Mouse (Mus musculus): Measurements from ENCODE around the gene Ttc14.

Gene Ttc14

DNA sequence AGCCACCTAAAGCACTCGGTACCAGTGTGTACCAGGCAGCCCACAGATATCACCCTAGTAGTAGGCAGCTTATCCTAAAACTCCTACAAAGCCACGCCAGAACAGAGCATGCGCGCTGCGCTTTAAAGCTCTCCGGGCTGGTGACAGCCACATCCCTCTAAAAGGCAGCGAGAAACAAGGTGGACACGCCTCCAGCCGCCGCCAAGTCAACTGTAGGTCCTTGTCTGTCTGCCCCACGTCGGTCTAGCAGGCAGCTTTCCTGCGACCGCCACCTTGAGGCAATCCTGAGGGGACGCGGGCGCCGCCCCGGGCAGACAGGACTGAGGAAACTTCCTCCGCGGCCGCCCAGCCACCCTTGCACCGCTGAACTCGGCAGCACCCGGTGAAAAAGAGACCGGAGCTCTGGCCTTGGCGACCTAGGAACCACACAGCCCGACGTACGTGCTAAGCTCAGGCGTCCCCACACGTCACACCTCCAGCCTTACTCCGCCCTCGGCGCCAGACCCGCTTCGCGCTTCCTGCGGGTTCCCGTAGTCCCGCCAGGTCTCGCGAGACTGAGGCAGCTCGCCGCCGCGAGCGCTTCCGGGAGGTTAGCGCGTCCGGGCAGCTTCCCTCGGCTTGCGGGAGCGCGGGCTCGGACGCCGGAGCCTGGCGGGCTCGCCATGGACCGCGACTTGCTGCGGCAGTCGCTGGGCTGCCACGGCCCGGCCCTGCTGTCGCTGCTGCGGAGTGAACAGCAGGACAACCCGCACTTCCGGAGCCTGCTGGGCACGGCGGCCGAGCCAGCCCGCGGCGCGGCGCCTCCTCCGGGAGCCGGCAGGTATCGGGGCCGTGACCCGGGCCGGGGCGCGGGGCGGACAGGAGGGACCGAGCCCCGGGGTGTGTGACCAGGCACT, at the start of gene Ttc14:
Ttc14 (plus strand) TSS at position 216 of the 896 bp plus-strand sequence.
- peak; percentile 95 for DNase-seq (ENCODE audit: low spot score)

DNA sequence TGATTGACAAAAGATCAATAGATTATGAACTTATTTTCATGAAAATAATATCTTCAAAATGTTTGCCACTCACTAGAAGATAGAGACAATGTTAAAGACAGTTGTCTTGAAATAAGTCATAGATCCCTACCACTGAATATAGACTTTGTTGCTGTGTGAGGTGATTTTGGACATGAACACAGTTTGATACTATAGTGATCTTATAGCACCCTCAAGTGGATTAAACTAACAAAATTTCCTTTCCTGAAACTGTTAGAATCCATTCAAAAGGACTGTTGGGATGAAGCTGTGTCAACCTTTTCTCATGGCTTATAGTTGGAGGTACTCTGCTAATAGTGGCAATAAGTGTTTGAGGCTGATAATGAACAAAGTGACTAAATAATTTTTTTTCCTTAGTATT, 8.7 kb upstream of the Ttc14 start:
- DNase-seq (ENCODE audit: low spot score): no peak

DNA sequence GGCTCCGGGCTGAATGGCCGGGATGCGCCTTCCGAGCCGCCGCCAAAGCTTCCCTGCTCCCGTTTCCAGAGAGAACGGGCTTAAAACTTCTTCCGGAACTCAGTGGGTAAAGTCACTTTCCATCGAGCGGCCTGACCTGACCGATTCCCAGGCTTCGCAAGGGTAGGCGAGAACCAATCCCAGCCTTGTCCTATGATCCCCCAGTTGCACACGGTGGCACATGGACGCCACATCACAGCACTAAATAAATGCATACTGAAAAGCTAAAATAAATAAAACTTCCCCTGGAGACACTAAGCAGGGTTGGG, 835 bp downstream of the Ttc14 start:
- DNase-seq (ENCODE audit: low spot score): no peak

DNA sequence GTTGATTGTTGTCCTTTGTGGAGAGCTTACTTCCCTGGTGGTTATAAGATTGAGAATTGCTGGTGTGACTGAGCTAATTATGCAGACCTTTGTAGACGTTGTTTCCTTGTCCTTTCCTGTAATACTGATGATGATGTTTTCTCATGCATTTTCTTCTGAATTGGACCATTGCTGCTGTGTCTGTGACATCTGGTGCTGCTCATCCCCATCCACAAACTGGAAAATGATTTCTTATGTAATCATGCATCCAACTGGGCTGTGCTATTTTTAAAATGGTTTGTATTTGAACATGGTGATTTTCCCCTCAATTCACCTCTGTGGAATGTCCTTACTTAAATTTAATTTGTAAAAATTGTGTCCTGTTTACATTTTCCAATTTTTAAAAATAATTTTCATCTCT, 7.5 kb downstream of the Ttc14 start:
- DNase-seq (ENCODE audit: low spot score): no peak

DNA sequence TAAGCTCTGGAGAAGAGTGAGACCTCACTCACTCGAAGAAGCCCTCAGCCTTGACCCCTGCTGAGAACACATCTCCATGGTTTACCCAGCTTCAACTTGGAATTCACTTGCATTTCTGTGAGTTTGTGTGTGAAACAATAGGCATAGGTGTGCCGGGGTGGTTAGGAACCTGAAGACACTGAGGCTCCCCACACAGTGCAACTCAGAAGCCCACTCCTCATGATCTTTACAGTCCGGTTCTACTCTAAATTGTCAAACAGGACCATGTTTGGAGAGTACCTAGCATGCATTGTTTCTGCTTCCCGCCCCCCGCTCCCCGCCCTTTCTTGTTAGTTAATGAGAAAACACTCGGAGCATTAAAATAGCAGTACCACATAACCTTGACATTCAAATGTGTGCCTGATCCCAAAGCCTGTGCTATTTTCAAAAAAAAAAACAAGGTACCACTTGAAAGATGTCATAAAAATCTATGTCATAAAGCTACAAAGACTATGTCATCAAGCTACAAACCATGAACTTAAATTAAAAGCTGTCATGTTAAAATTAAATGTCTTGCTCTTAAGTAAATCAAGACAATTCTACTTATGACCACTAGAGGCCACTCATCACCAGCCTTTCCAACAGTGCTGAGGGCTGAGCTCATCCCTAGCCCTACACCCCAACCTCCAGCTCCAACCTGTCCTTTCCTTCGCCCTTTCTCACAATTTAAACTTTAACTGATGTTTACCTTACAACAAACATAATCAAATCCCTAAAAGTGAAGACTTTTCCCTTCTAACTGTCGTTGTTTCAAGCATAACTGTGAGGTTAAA, 24.7 kb downstream of the Ttc14 start:
- DNase-seq (ENCODE audit: low spot score): no peak

GRCm38 (mm10) chr3:33832351-33832750, 32.7 kb downstream of the Ttc14 start:
- no peak for DNase-seq (ENCODE audit: low spot score)

- no peak for DNase-seq (ENCODE audit: low spot score)
Observed at GRCm38 (mm10) chr3:33836576-33836975, 36.9 kb downstream of the Ttc14 start.

DNA sequence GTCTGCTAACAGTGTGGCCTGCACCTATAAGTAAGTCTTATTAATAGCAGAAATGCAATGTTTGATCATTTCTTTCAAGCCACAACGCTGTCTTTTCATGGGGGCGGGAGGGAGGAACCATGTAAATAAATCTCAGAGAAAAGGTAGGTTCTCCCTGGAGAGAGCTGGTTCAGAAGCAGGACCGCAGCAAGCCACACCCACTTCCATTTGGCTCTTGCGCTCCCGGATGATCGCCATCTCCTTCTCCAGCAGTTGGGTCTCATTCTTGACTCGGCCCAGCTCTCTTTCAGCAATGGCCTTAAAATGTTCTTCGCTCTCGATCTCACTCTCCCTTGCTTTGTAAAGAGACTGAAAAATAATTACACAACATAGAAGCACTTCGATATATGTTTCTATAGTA, 39.2 kb downstream of the Ttc14 start:
- no peak for DNase-seq (ENCODE audit: low spot score)

- DNase-seq (ENCODE audit: low spot score): peak; percentile 23
Observed at GRCm38 (mm10) chr3:33843801-33844632, 44.4 kb downstream of the Ttc14 start, which contains the start of gene Ccdc39. TSS of gene Ccdc39 (minus strand) at chr3:33844310.

DNA sequence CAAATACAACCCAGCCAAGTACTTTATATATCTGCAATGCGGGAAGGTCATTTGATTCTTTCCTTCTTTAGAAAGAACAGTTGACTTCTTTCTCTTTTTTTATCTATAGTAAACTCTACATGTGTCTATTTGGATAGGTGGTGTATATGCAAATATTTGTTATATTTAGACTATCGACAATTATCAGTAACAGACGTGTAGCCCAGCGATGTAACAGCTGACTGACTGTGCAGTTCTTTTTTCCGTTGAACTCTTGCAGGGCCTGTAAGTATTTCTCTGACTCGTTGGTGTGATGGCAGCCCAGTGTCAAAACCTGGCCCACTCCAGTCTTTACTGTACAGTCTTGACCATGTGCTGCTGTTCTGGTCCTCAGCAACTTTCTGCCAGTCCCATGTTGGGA, 47.0 kb downstream of the Ttc14 start:
- no peak for DNase-seq (ENCODE audit: low spot score)

DNA sequence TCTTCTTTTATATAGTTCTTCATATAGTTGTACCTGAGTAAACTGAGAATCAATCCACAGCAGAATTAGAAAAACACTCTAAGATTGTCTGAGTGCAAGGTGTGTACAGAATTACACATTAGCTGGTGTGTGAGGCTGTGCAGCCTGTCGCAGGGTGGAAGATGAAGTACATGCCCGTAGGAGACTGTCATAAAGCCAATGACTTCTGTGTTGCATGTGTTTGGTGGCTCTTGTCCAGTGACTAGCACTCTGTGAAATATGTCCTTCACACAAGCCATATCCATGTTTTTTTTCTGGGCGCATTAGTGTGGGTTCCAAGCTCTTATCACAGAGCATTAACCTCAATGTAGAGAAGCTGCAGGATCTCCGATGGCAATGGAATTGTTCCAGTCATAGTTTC, 51.2 kb downstream of the Ttc14 start:
- no peak for DNase-seq (ENCODE audit: low spot score)

GRCm38 (mm10) chr3:33853062-33853461, 53.4 kb downstream of the Ttc14 start:
- DNase-seq (ENCODE audit: low spot score): no peak

DNA sequence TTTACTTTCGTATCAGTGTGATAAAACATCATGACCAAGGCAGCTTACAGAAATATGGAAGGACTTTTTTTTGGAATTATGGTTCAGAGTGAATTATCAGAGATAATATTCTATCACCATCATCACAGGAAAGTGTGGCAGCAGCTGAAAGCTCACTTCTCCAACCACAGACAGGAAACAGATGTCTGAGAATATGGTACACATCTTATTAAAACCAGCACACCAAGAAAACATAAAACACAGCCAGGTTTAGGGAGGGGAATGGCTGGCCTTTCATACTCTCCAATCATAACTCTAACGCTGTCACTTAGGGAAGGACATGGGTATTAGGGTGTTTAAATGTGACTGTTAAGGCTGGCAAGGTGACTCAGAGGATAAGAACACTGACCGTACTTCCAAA, 59.3 kb downstream of the Ttc14 start:
- no peak for DNase-seq (ENCODE audit: low spot score)

- no peak for DNase-seq (ENCODE audit: low spot score)
Observed at GRCm38 (mm10) chr3:33864000-33864540, 64.4 kb downstream of the Ttc14 start.
